Mouse (Mus musculus) cortical plate, adult 2 months (tissue): ENCODE data around the gene Cd28. TPM values are rescaled to one million over a fixed set of nuclear protein-coding genes. Genes with fewer than 3 reads are reported as not detected.

Source experiments
- H3K27ac ChIP-seq: fragments of 200-500 bp; 2 replicates; pipeline ENCODE4 v1.5.1; 2012; ENCODE audit warnings: low read length, control low read depth, inconsistent platforms; ENCODE audit not compliant: insufficient read depth
- H3K4me1 ChIP-seq: fragments of 200-500 bp; 2 replicates; pipeline ENCODE4 v1.6.1; 2011; ENCODE audit warnings: low read length; ENCODE audit not compliant: control insufficient read depth, insufficient read depth
- H3K4me3 ChIP-seq: fragments of 200-500 bp; 2 replicates; pipeline ENCODE4 v1.5.1; 2011; ENCODE audit warnings: mild to moderate bottlenecking, low read length, control low read depth; ENCODE audit not compliant: insufficient read depth
- CTCF ChIP-seq: fragments of 200-500 bp; IDR thresholded peaks from 2 replicates; pipeline ENCODE4 v1.5.1; 2011; ENCODE audit warnings: mild to moderate bottlenecking, control low read depth, low read length; ENCODE audit not compliant: insufficient read depth; ENCODE audit errors: extremely low read depth
- POLR2A ChIP-seq: fragments of 200-500 bp; IDR thresholded peaks from 2 replicates; pipeline ENCODE4 v1.6.1; 2011; ENCODE audit warnings: mild to moderate bottlenecking, low read length, control low read depth; ENCODE audit not compliant: insufficient read depth; ENCODE audit errors: extremely low read depth
- polyA plus RNA-seq: library from polyadenylated mRNA; depleted of rRNA; stranded (reverse); fragments of >200 nt; gene quantifications from 2 replicates; pipeline ENCODE4 v1.2.3, GENCODE M21; 2012; rRNA removed

Gene Cd28
- 0.10 and 0.13 TPM in 2 replicates for polyA plus RNA-seq

DNA sequence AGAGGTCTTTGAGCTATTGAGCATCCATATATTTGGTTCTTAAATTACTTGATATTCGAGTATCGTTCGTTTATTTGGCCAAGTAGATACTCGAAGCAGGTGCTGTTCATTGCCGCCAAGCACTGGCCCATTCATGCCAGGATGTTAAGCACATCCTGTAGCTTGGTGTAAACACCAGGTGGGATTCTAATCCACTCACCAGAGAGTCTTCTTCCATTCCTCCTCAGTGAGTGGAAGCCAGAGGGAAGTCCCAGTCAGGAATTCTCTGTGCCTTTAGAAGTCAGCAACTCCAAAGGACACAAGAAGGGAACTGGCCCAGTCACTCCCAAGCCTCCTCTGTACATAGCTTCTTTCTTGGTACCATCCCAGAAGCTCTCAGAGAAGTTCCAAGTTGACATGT, at the start of gene Cd28:
Gene Cd28 (plus strand): TSS at position 234 of the 400 bp plus-strand sequence.
- no peak within 1 kb of the TSS for H3K27ac ChIP-seq
- no peaks in the 10 kb centered on the region; the same call in 1 of the 2 replicates for H3K4me1 ChIP-seq
- no peak for TF ChIP-seq POLR2A
- no peak for TF ChIP-seq CTCF
- no peak within 1 kb of the TSS for H3K4me3 ChIP-seq

DNA sequence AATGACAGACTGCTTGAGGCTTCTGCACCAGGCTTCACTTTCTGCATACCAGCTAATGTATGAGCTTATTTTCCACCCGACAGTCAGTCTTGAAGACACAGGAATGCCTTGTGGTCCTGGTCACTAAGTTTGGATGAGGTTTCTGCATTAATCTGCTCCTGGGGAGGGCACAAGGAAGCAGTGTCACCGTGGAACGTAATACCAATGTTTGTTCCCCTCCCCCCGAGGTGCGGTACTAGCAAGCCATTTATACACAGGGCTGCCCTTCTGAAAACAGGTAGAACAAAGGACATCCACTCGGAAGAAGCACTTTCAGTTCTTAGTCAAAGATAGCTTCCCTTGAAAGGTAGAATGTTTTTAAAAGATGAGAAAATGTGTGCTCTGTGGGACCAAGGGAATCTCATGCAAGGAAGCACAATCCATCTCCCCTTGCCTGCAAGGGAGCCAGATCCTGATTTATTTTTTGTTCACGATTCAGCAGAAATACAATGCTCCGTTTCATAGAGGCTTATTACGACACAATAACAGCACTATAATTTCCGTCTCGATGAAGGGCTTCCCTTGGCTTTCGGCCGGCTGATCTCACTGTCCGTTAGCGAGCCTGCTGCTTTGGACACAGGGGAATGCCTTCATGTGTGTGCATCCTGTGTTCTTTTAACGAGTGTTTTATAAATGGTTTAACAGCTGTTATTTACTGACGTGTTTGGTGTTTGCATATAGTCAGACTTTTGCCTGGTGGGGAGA, 48.6 kb upstream of the Cd28 start:
- no peak for TF ChIP-seq CTCF
- no peak for TF ChIP-seq POLR2A
- H3K4me3 ChIP-seq, result peak overlapping the region; percentile 22
- no peaks in the 10 kb centered on the region for H3K4me1 ChIP-seq
- H3K27ac ChIP-seq, result no peak overlapping the region

DNA sequence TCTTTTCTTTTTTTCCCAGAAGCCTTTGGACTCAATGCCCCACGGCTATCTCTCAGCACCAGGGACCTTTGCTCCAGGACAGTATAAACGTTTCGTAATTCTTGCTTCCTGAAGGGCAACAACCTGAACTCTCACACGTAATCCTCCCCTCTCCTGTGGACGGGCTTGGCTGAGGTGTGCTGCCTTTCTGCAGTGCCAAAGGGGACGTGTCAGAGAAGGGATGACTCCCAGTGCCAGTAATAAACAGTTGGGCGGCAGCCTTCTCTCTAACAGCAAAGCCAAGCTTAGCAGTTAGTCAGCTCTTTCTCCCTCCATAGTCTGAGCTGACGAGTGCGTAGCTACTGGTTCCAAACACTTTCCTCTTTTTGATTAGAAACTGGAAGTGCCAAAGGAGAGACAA, 47.6 kb upstream of the Cd28 start:
- no peaks in the 10 kb centered on the region for H3K4me1 ChIP-seq
- no peak for TF ChIP-seq CTCF
- no peak for TF ChIP-seq POLR2A
- H3K27ac ChIP-seq, result no peak overlapping the region
- no peak overlapping the region for H3K4me3 ChIP-seq

DNA sequence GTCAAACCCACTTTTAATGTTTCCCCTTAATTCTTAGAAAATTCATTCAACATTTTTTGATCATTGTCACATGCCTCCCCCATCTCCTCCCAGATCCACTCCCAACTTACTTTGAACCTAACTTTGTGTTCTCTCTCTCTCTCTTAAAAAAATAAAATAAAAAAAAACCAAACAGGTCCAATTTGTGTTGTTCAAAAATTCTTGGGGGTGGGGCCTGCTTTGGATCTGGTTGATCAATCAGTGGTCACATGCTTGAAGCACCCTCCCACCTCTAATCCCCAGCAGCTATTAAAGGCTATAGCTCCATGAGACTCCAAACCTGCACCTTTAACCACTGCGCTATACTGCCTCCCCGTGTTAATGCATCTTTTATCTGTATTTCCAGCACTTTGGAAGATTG, 46.9 kb upstream of the Cd28 start:
- Histone ChIP-seq H3K4me1 (no peaks in the 10 kb centered on the region), H3K4me3 (no peak overlapping the region), H3K27ac (no peak overlapping the region)
- no peak for TF ChIP-seq POLR2A
- TF ChIP-seq CTCF, result no peak

DNA sequence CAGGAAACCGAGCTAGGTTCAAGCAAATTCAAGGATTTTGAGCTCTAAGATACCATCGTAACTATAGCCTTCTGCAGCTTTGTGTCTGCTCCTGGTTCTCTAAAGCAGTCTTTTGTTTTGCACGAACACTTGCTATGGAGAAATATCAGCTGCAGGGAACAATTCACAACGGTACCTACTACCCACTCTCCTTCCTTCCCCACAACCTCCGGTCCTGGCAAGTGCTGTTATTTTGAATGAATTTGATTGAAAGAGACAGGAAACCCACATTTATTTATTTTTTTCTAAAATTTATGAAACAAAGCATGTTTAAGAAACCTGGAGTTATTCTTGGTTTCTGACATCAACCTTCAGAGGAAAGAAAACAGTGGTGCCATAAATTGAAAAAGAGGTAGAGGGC, 46.4 kb upstream of the Cd28 start:
- Histone ChIP-seq H3K27ac (no peak overlapping the region), H3K4me3 (no peak overlapping the region), H3K4me1 (no peaks in the 10 kb centered on the region)
- TF ChIP-seq CTCF (no peak), POLR2A (no peak)

DNA sequence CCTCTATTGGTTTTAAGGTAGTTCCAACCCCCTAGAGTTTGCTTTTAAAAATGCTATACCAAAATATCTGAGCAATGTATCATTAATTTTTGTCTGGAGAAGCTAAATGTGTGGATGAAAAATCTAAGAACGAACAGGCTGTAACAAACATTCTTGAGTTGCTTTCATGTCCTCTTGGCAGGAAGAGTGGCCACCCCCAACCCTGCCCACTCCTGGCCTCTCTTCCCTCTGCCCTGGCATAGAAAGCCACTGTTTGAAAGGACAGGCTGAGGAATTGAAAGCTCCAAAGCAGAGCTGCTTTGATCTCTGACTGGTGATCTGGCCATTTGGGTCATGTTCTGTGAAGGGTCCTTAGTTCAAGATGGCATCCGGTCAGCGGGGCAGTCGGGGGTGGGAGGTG, 32.8 kb upstream of the Cd28 start:
- no peaks in the 10 kb centered on the region for H3K4me1 ChIP-seq
- H3K4me3 ChIP-seq, result no peak overlapping the region
- H3K27ac ChIP-seq, result no peak overlapping the region
- TF ChIP-seq POLR2A, result no peak
- TF ChIP-seq CTCF, result no peak

DNA sequence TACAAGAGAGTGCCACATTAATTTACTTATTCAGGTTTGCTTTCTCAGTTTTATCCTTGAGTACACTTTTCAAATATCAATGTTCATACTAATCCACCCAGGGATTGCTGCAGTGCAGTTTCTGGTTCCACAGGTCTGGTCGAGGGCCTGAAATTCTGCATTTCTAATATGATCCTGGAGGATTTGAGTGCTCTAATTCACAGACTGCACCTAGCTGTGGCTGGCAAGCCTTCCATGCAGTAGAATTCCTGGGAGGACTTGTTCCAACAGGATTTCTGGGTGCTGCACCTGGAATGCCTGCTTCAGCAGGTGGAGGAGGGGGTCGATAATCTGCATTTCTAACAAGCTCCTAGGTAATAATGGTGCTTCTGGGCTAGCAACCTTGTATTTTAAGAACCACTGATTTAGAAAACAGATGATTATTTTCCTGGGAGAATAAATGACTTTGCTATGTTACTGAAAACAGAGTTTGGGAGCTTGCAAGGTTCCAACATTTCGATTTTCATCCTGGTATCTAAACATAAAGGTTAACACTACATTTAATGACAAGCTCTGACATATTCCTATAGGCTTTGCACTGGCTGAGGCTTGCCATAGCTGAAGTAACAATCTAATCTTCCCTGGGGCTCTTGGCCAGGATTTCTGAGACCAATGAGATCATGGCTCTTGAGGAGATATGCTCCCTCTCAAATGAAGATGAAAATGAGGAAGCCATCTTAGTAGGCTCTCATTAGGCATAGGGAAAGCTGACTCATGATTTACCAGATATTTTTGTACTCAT, 20.3 kb upstream of the Cd28 start:
- Histone ChIP-seq H3K4me3 (no peak overlapping the region), H3K27ac (no peak overlapping the region), H3K4me1 (no peaks in the 10 kb centered on the region)
- TF ChIP-seq CTCF (no peak), POLR2A (no peak)

DNA sequence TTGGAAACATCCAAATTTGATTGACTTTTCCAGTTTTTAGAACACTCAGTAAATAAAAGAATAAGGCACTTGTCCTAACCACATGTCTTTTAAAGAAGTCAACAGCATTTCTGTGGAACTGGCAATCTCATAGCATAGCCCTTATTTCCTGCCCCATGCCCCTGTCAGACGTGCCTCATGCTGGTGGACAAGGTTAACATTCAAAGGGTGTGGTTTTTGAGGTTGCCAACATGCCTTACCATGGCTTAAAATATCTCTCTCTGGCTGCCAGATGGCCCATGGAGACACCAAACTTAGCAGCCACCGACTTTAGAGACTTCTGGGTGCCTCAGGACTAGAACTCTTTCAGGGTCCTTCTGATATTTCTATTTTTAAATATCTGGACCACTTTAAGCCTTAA, 14.0 kb upstream of the Cd28 start:
- Histone ChIP-seq H3K4me1 (no peaks in the 10 kb centered on the region), H3K4me3 (no peak overlapping the region), H3K27ac (no peak overlapping the region)
- TF ChIP-seq POLR2A, result no peak
- no peak for TF ChIP-seq CTCF

DNA sequence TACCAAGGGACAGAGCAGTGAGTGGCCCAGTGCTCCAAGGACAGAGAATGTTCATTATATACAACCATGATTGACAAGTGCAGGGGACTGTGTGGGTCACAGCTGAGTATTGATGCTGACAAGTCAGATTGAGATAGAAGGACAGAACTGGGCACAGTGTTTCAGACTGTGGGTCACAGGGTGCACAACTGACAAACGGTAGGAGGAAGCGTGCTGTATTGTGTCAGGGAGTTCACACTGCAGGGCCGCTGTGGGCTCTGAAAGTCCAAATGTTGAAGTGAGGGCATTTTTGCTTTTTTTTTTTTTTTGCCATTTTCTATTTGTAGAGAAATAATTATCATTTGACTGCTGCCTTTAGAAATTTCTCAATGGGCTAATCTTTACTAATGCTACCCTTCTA, 3.4 kb upstream of the Cd28 start:
- Histone ChIP-seq H3K27ac (no peak overlapping the region), H3K4me1 (no peaks in the 10 kb centered on the region; the same call in 1 of the 2 replicates), H3K4me3 (no peak overlapping the region)
- no peak for TF ChIP-seq POLR2A
- TF ChIP-seq CTCF, result no peak
